Mouse (Mus musculus): ENCODE measurements around the gene Atp5s. TPM values are rescaled to one million over a fixed set of nuclear protein-coding genes. Genes with fewer than 3 reads are reported as not detected.

Gene Atp5s
- polyA plus RNA-seq, 1 experiment, result 11.4 TPM

- TF ChIP-seq CTCF (IDR thresholded peaks at IDR 0.05; ENCODE audit: control insufficient read depth, insufficient read depth, low read length) (no peak), POLR2A (IDR thresholded peaks at IDR 0.05; ENCODE audit: borderline replicate concordance, control insufficient read depth, low read depth, low read length) (no peak)
- H3K27ac ChIP-seq (ENCODE audit: control insufficient read depth, insufficient read depth, low read depth, low read length, poor library complexity), result peak overlapping the region; percentile 6; the same call in 1 of the 2 replicates
- peaks cover 1% of the 10 kb centered on the region; the same call in 1 of the 2 replicates for H3K4me1 ChIP-seq (ENCODE audit: control insufficient read depth, insufficient read depth, low read length)
- WGBS, result 22% methylated on average over 11 of the region's 11 CpGs
- H3K4me3 ChIP-seq (replicated peaks; ENCODE audit: control insufficient read depth, low read depth, low read length), result no peak overlapping the region
Observed at GRCm38 (mm10) chr12:69776607-69777340, 52.0 kb downstream of the Atp5s start.

- WGBS, result 84% methylated on average over 6 of the region's 6 CpGs
- Histone ChIP-seq H3K27ac (ENCODE audit: control insufficient read depth, insufficient read depth, low read depth, low read length, poor library complexity) (no peak overlapping the region), H3K4me1 (ENCODE audit: control insufficient read depth, insufficient read depth, low read length) (peaks cover 3% of the 10 kb centered on the region; the same call in 1 of the 2 replicates), H3K4me3 (replicated peaks; ENCODE audit: control insufficient read depth, low read depth, low read length) (no peak overlapping the region)
- TF ChIP-seq POLR2A (IDR thresholded peaks at IDR 0.05; ENCODE audit: borderline replicate concordance, control insufficient read depth, low read depth, low read length) (no peak), CTCF (IDR thresholded peaks at IDR 0.05; ENCODE audit: control insufficient read depth, insufficient read depth, low read length) (no peak)
Observed at GRCm38 (mm10) chr12:69777341-69777730, 52.6 kb downstream of the Atp5s start.

GRCm38 (mm10) chr12:69777957-69778356, 53.2 kb downstream of the Atp5s start:
- WGBS, result 84% methylated on average over 2 of the region's 2 CpGs
- Histone ChIP-seq H3K4me3 (replicated peaks; ENCODE audit: control insufficient read depth, low read depth, low read length) (no peak overlapping the region), H3K4me1 (ENCODE audit: control insufficient read depth, insufficient read depth, low read length) (peaks cover 3% of the 10 kb centered on the region; the same call in 1 of the 2 replicates), H3K27ac (ENCODE audit: control insufficient read depth, insufficient read depth, low read depth, low read length, poor library complexity) (no peak overlapping the region)
- TF ChIP-seq CTCF (IDR thresholded peaks at IDR 0.05; ENCODE audit: control insufficient read depth, insufficient read depth, low read length), result no peak
- TF ChIP-seq POLR2A (IDR thresholded peaks at IDR 0.05; ENCODE audit: borderline replicate concordance, control insufficient read depth, low read depth, low read length), result no peak

- Histone ChIP-seq H3K4me3 (replicated peaks; ENCODE audit: control insufficient read depth, low read depth, low read length) (no peak overlapping the region), H3K27ac (ENCODE audit: control insufficient read depth, insufficient read depth, low read depth, low read length, poor library complexity) (no peak overlapping the region), H3K4me1 (ENCODE audit: control insufficient read depth, insufficient read depth, low read length) (peaks cover 8% of the 10 kb centered on the region)
- TF ChIP-seq POLR2A (IDR thresholded peaks at IDR 0.05; ENCODE audit: borderline replicate concordance, control insufficient read depth, low read depth, low read length) (no peak), CTCF (IDR thresholded peaks at IDR 0.05; ENCODE audit: control insufficient read depth, insufficient read depth, low read length) (no peak)
- 93% methylated on average over 8 of the region's 8 CpGs for WGBS
Observed at GRCm38 (mm10) chr12:69781480-69781879, 56.7 kb downstream of the Atp5s start.

GRCm38 (mm10) chr12:69781935-69782650, 57.3 kb downstream of the Atp5s start:
- Histone ChIP-seq H3K4me3 (replicated peaks; ENCODE audit: control insufficient read depth, low read depth, low read length) (peak overlapping the region; percentile 9), H3K27ac (ENCODE audit: control insufficient read depth, insufficient read depth, low read depth, low read length, poor library complexity) (no peak overlapping the region), H3K4me1 (ENCODE audit: control insufficient read depth, insufficient read depth, low read length) (peaks cover 7% of the 10 kb centered on the region)
- no peak for TF ChIP-seq CTCF (IDR thresholded peaks at IDR 0.05; ENCODE audit: control insufficient read depth, insufficient read depth, low read length)
- no peak for TF ChIP-seq POLR2A (IDR thresholded peaks at IDR 0.05; ENCODE audit: borderline replicate concordance, control insufficient read depth, low read depth, low read length)
- 85% methylated on average over 10 of the region's 10 CpGs for WGBS

GRCm38 (mm10) chr12:69783247-69784025, 58.7 kb downstream of the Atp5s start:
- Histone ChIP-seq H3K27ac (ENCODE audit: control insufficient read depth, insufficient read depth, low read depth, low read length, poor library complexity) (peak overlapping the region; percentile 69), H3K4me1 (ENCODE audit: control insufficient read depth, insufficient read depth, low read length) (peaks cover 7% of the 10 kb centered on the region), H3K4me3 (replicated peaks; ENCODE audit: control insufficient read depth, low read depth, low read length) (peak overlapping the region; percentile 14)
- TF ChIP-seq POLR2A (IDR thresholded peaks at IDR 0.05; ENCODE audit: borderline replicate concordance, control insufficient read depth, low read depth, low read length), result no peak
- no peak for TF ChIP-seq CTCF (IDR thresholded peaks at IDR 0.05; ENCODE audit: control insufficient read depth, insufficient read depth, low read length)
- whole genome bisulfite sequencing, result 71% methylated on average over 6 of the region's 6 CpGs

GRCm38 (mm10) chr12:69785471-69785870, 60.7 kb downstream of the Atp5s start:
- Histone ChIP-seq H3K4me1 (ENCODE audit: control insufficient read depth, insufficient read depth, low read length) (peaks cover 7% of the 10 kb centered on the region), H3K4me3 (replicated peaks; ENCODE audit: control insufficient read depth, low read depth, low read length) (no peak overlapping the region), H3K27ac (ENCODE audit: control insufficient read depth, insufficient read depth, low read depth, low read length, poor library complexity) (no peak overlapping the region)
- TF ChIP-seq CTCF (IDR thresholded peaks at IDR 0.05; ENCODE audit: control insufficient read depth, insufficient read depth, low read length), result no peak
- no peak for TF ChIP-seq POLR2A (IDR thresholded peaks at IDR 0.05; ENCODE audit: borderline replicate concordance, control insufficient read depth, low read depth, low read length)
- WGBS, result 78% methylated on average over 9 of the region's 9 CpGs

- 83% methylated on average over 5 of the region's 5 CpGs for WGBS
- no peak for TF ChIP-seq POLR2A (IDR thresholded peaks at IDR 0.05; ENCODE audit: borderline replicate concordance, control insufficient read depth, low read depth, low read length)
- TF ChIP-seq CTCF (IDR thresholded peaks at IDR 0.05; ENCODE audit: control insufficient read depth, insufficient read depth, low read length), result no peak
- peaks cover 4% of the 10 kb centered on the region for H3K4me1 ChIP-seq (ENCODE audit: control insufficient read depth, insufficient read depth, low read length)
Observed at GRCm38 (mm10) chr12:69788380-69788779, 63.6 kb downstream of the Atp5s start.

More at GRCm38 (mm10) chr12:69788380-69788779, 63.6 kb downstream of the Atp5s start:
- Histone ChIP-seq H3K27ac (ENCODE audit: control insufficient read depth, insufficient read depth, low read depth, low read length, poor library complexity) (no peak overlapping the region), H3K4me3 (replicated peaks; ENCODE audit: control insufficient read depth, low read depth, low read length) (no peak overlapping the region)

All from bone marrow, adult 2 months (tissue).